Mouse (Mus musculus) brain, adult 2 months (tissue): ENCODE measurements around the gene Ccdc73.
"Not testable (repeated sequence)": the region's sequence is repeated elsewhere in the genome, so short reads cannot be mapped to it uniquely, and the experiment has no call there.

Source experiments
- DNase-seq: peaks from one replicate; pipeline ENCODE4 v3.0.0; 2011; ENCODE audit warnings: low read depth, low spot score

The Ccdc73 gene

DNA sequence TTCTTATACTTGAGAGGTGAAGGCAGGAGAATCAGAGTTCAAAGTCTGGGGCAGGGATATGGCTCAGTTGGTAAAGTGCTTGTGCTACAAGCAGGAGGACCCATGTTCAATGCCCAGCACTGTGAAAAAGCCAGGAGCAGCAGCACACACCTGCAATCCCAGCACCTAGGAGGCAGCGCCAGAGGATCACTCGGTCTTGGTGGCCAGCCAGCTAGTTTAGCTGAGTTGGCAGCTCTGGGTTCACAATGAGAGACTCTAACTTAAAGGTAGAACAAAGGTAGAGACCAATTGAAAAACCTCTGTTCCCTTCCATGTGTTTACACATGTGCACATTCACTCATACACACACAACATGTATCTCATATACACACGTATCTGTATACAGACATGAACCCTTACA, 1.5 kb downstream of the Ccdc73 start:
- no peak for DNase-seq

GRCm38 (mm10) chr2:104878794-104879193, 11.2 kb downstream of the Ccdc73 start:
- no peak for DNase-seq

DNA sequence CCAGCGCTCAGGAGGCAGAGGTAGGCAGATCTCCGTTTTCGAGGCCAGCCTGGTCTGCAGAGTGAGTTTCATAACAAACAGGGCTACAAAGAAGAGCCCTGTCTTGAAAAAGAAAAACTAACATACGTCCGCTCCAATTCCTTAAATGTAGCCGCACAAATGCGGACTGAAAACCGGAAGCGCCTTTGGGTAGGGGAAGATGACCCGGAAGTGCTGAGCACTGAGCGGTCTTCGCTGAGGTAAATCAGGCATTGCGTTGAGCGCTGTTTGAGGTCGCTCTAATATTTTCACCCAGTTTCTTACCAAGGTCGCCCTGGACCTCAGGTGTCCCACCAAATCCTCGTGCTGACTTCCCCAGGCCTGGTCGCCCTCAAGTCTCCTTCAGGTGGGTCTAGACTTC, 18.5 kb downstream of the Ccdc73 start:
- no peak for DNase-seq

GRCm38 (mm10) chr2:104887331-104887730, 19.7 kb downstream of the Ccdc73 start:
- DNase-seq = not testable (repeated sequence)

DNA sequence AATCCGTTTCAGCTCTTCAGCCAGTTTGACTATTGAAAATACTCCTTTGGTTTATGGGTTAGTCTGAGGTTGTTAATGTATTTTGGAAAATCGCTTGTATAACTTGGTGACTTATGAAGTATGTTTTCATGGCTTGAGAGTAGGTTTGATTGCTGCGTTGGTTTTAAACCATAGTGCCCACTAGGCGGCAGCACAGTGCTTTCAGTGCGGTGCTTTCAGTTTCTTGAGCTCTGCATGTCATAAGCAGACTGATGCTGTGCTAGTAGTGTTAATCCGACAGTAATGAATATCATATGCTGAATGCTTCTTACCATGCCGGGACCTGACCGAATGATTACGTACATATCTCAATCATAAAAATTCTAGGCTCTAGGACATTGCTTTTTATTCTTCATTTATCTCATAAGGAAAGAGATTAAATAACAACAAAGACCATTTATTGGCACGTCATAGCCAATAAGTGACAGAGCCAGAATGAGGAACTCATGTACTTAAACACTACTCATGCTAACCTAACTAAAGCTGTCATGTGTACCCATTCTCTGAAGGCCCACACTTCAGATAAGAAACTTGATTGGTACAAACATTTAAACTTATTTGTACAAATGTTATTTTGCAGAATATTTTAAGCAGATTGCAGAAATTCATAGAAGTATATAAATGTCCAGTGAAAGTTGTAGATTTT, 20.4 kb downstream of the Ccdc73 start:
- DNase-seq = peak; percentile 90

DNA sequence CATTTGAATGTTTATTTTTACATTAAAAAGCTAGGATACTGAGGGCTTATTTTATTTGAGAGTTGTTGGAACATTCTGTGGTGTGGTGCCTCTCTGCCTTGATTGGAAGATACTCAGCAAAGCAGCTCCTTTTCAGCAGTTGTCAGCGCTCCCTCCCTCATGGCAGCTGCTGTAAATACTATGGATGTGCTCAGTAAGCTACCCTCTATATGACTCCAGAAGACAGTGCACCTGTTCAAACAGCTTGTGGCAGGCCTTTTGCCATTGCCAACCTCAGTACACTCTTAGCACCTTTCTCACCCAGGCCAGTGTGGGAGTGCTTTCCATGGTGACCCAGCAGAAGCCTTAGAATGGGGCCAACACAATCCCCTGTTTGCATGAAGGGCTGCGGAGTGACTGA, 32.4 kb downstream of the Ccdc73 start:
- DNase-seq = no peak

DNA sequence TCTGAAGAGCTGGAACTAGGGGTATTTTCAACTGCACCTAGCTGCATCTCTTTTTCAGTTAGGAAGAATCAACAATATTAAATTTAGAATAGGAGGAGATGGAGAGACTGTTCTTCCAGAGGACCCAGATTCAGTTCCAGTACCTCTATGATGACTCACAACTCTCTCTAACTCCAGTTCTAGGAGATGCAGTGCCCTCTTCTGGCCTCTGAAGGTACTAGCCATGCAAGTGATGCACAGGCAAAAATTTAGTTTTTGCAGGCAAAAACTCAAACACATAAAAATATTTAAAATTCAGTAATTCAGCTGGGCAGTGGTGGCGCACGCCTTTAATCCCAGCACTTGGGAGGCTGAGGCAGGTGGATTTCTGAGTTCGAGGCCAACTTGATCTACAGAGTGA, 48.1 kb downstream of the Ccdc73 start:
- peak; percentile 1 for DNase-seq

- DNase-seq = no peak
These were observed 96.9 kb downstream of the Ccdc73 start for GRCm38 (mm10) chr2:104964492-104964891.

- no peak for DNase-seq
These were observed 114.1 kb downstream of the Ccdc73 start for GRCm38 (mm10) chr2:104981712-104982111.

DNA sequence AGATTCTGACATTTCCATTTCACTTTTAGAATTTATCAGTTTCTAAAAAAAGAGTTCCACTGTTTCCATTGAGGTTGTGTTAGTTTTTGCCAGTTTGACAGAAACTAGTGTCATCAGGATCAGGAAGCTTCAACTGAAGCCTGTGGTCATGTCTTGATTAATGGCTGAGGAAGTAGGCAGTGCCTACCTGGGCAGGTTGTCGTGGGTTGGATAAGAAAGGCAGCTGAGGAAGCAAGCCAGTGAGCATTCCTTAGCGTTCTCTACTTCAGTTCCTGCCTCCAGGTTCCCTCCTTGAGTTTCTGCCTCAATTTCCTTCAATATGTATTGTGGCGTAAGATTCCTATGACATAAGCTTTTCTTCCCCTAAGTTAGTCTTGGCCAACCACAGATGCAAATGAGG, 118.2 kb downstream of the Ccdc73 start:
- no peak for DNase-seq

DNA sequence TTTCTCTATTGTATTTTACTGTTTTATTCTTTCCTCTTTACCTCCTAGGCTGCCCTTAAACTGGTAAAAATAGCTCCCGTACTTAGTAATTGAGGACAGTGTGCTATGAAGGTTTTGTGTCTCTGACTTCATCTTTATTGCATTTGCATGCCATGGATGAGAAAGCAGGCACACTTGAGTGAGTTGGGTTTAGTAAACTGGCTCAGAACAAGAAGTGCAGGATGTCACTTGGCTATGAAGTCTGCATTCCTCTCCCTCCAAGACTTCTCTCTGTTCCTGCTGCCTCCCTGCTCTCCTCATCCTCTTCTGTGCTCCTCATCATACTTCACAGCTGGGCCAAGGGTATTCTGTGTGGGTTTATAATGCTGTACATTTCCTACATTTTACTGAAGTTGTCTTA, 121.4 kb downstream of the Ccdc73 start:
- DNase-seq = no peak

DNA sequence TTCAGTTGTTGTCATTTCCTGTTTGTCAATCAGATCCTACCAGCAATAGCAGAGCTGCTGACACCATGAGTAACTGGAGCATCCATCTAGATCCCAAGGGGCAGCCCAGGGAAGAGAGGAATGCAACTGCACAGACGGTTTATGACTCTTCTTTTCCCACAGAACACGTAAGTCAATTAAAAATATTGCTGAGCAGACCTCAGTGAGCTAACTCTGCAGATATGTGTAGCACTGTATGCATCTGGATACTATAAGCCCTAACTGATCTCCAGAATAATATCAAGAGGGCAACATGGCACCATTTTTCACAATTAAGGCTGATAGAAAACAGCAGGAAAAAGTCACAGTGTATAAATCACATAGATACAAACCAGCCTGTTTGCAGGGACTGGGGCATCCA, 126.8 kb downstream of the Ccdc73 start:
- no peak for DNase-seq

- DNase-seq = no peak
These were observed 128.6 kb downstream of the Ccdc73 start for GRCm38 (mm10) chr2:104996201-104996600.

- no peak for DNase-seq
These were observed 139.6 kb downstream of the Ccdc73 start for GRCm38 (mm10) chr2:105007236-105007635.

DNA sequence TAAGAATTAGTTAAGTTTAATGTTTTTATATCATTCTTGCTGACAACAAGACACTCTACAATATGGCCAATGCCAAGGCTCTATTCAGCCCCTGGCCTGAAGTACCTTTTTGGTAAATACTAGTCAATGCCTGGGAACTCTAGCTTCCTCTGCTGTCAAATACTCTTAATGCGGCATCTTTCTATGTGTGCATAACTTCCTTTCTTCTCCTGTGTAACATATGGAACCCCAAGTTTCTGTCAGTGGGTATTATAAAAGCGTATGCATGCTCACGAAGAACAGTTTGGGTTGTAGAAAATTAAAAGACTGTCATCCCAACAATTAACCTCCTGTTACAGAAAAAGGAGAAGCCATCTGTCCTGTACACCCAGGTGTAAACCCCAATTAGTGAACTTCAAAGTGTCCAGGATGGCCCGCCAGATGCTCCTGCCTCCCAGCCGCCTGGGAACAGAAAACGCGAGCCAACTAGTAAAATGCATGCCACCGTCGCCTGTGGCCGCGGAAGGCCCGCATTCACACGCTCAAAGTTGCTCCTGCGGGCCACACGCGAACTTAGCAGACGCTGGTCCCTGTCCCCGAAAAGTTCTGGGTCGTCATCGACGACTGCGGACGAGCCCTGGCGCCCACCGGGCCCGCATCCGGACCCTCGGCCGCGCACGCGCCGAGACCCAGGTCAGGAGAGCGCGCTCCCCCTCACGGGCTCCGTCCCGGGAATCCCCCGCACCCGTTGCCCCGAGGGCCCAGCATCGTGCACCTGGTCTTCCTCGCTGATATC, 148.8 kb downstream of the Ccdc73 start:
- peak; percentile 36 for DNase-seq

- DNase-seq = peak; percentile 96
These were observed 149.3 kb downstream of the Ccdc73 start, which contains the start of gene Eif3m for GRCm38 (mm10) chr2:105016967-105017287. Gene Eif3m (minus strand): TSS chr2:105017080.

DNA sequence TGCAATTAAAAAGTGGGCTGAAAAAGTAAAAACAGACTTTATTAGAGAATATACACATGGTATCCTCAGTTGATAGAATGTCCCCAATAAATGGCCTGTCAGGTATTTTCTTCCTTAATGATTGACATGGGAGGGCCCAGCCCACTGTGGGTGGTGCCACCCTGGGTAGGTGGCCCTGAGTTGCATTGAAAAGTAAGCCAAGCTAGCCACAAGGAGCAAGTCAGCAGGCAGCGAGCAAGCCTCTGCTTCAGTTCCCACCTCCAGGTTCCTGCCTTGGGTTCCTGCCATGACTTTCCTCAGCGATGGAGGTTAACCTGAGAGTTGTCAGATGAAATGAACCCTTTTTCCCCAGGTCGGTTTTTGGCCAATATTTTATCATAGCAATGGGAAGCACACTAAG, 150.2 kb downstream of the Ccdc73 start:
- no peak for DNase-seq

GRCm38 (mm10) chr2:105019457-105019856, 151.9 kb downstream of the Ccdc73 start:
- no peak for DNase-seq

GRCm38 (mm10) chr2:105021256-105021655, 153.7 kb downstream of the Ccdc73 start:
- DNase-seq = no peak

GRCm38 (mm10) chr2:105021836-105022235, 154.2 kb downstream of the Ccdc73 start:
- no peak for DNase-seq

DNA sequence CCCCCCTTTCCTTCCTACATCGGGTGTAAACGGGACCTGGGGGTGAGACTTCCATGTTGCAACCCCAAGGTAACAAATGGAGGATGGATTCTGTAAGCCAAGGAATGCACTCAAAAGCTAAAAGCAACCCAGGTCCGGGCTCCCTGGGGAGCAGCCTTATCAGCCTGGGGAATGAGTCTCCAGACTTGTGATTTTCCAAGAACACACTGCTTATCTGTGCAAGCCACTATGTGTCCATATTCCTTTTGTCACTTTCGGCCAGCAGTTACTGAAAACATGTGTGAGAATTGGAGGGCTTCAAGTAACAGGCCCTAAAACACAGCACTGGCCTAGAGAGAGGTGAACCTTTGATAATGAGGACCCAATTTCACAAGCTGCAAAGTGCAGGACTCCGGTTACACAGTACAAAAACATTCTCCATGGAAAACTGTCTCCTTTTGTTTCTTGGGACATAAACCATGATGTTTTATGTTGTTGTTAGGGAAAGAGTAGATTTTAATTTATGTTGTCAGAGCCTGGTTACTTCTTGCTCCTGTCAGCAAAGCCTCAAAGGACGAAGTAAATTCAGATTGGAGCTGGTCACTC, 155.5 kb downstream of the Ccdc73 start:
- DNase-seq = no peak

DNA sequence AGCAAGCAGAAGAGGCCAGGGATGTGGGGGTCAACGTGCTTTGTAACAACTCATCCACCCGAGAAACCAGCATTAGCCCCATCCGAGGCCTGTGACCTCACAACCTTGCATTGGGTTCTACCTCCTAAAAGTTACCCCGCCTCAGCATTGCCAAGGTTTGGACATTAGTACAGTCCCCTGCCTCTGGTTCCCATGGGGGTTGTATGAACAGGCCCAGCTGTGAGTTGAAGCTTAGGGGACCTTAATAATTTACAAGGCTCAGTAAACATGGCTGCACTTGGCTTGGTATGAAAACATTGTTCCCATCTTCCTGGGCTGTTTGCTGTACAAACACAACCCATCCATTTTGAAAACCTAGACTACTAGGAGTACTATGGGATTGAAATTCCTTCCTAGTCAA, 156.2 kb downstream of the Ccdc73 start:
- DNase-seq = no peak

- DNase-seq = not testable (repeated sequence)
These were observed 158.0 kb downstream of the Ccdc73 start for GRCm38 (mm10) chr2:105025610-105026009.
